In genomic region chr2:38914965-38915364, GRCm38 (mm10) we compare ENCODE assay signal across 22 mouse cellular contexts. TPM values are rescaled to one million over a fixed set of nuclear protein-coding genes. Genes with fewer than 3 reads are reported as not detected.
DNase-seq lines count a peak whose midpoint lies in the region; ATAC-seq lines count a peak whose summit lies in the region.
"Had no signal": no experiment of that assay in that cellular context is flagged by ENCODE, and none has a peak within 500 bp of the region (broad histone marks: within the 10 kb centered on the region; RNA-seq: fewer than 3 reads in every experiment).

No protein-coding gene starts in this region.

- WGBS in forebrain, embryonic 12.5 days = 4% methylated on average over 4 of the region's 4 CpGs
- 13% methylated on average over 4 of the region's 4 CpGs for WGBS in forebrain, embryonic 15.5 days
- 3% methylated on average over 4 of the region's 4 CpGs for WGBS in hindbrain, embryonic 12.5 days

- H3K4me1 ChIP-seq in forebrain, embryonic 12.5 days = peaks cover 8% of the 10 kb centered on the region
- H3K4me1 ChIP-seq in forebrain, embryonic 15.5 days = peaks cover 5% of the 10 kb centered on the region; the same call in 1 of the 2 replicates
- peaks cover 10% of the 10 kb centered on the region for H3K4me1 ChIP-seq in hindbrain, embryonic 12.5 days
- H3K4me1 ChIP-seq: lung, embryonic 15.5 days; stomach, embryonic 15.5 days had no signal

- H3K27me3 ChIP-seq in forebrain, embryonic 12.5 days = no peaks in the 10 kb centered on the region
- no peaks in the 10 kb centered on the region for H3K27me3 ChIP-seq in forebrain, embryonic 15.5 days
- no peaks in the 10 kb centered on the region for H3K27me3 ChIP-seq in hindbrain, embryonic 12.5 days
- H3K27me3 ChIP-seq: CH12.LX; limb, embryonic 12.5 days; liver, embryonic 13.5 days; lung, embryonic 15.5 days; stomach, embryonic 15.5 days had no signal

- DNase-seq in embryo, embryonic 11 days = peak; percentile 72
- DNase-seq in mesoderm, embryonic 11.5 days (ENCODE audit: low read depth, low spot score) = peak; percentile 57
- no peak for DNase-seq in heart, postnatal 4 days
- no peak for DNase-seq in right cerebral cortex, postnatal 36 days (ENCODE audit: low spot score in 2 of 2)
- DNase-seq: adrenal gland, adult 8-10 months; cerebellum, adult 11 months; gastrocnemius, postnatal 25 days; kidney, postnatal 10 days; liver, embryonic 13.5 days; midbrain, embryonic 14.5 days had no signal

- H3K9me3 ChIP-seq in forebrain, embryonic 12.5 days = no peaks in the 10 kb centered on the region
- H3K9me3 ChIP-seq in forebrain, embryonic 15.5 days = no peaks in the 10 kb centered on the region
- H3K9me3 ChIP-seq in hindbrain, embryonic 12.5 days (replicated peaks) = no peaks in the 10 kb centered on the region
- H3K9me3 ChIP-seq: limb, embryonic 12.5 days; liver, embryonic 13.5 days; lung, embryonic 15.5 days; stomach, embryonic 15.5 days had no signal

- no peaks in the 10 kb centered on the region for H3K36me3 ChIP-seq in forebrain, embryonic 12.5 days (replicated peaks)
- no peaks in the 10 kb centered on the region for H3K36me3 ChIP-seq in forebrain, embryonic 15.5 days
- no peaks in the 10 kb centered on the region for H3K36me3 ChIP-seq in hindbrain, embryonic 12.5 days
- H3K36me3 ChIP-seq: limb, embryonic 12.5 days; liver, embryonic 13.5 days; lung, embryonic 15.5 days; stomach, embryonic 15.5 days had no signal

- no peak overlapping the region for H3K27ac ChIP-seq in forebrain, embryonic 12.5 days
- H3K27ac ChIP-seq in forebrain, embryonic 15.5 days (replicated peaks) = no peak overlapping the region
- H3K27ac ChIP-seq in hindbrain, embryonic 12.5 days = no peak overlapping the region
- H3K27ac ChIP-seq: layer of hippocampus, adult 2 months; limb, embryonic 12.5 days; liver, embryonic 13.5 days; lung, embryonic 15.5 days; stomach, embryonic 15.5 days had no signal

- no peak overlapping the region for H3K4me2 ChIP-seq in forebrain, embryonic 12.5 days
- H3K4me2 ChIP-seq in forebrain, embryonic 15.5 days (replicated peaks) = no peak overlapping the region
- no peak overlapping the region for H3K4me2 ChIP-seq in hindbrain, embryonic 12.5 days (replicated peaks)
- H3K4me2 ChIP-seq: heart, embryonic 11.5 days; limb, embryonic 12.5 days; liver, embryonic 13.5 days; lung, embryonic 15.5 days; stomach, embryonic 15.5 days had no signal

- H3K9ac ChIP-seq in forebrain, embryonic 12.5 days = no peak overlapping the region
- no peak overlapping the region for H3K9ac ChIP-seq in forebrain, embryonic 15.5 days (replicated peaks)
- no peak overlapping the region for H3K9ac ChIP-seq in hindbrain, embryonic 12.5 days
- H3K9ac ChIP-seq: limb, embryonic 12.5 days; liver, embryonic 13.5 days; lung, embryonic 15.5 days; stomach, embryonic 15.5 days had no signal

- no peak overlapping the region for H3K4me3 ChIP-seq in forebrain, embryonic 12.5 days (replicated peaks)
- no peak overlapping the region for H3K4me3 ChIP-seq in forebrain, embryonic 15.5 days
- no peak overlapping the region for H3K4me3 ChIP-seq in hindbrain, embryonic 12.5 days
- H3K4me3 ChIP-seq: layer of hippocampus, adult 2 months; limb, embryonic 12.5 days; liver, embryonic 13.5 days; lung, embryonic 15.5 days; stomach, embryonic 15.5 days had no signal

- ATAC-seq in forebrain, embryonic 12.5 days (ENCODE audit: low FRiP score) = 0 out of 2 replicates have a peak, but pooled peaks have one; percentile 41
- ATAC-seq in forebrain, embryonic 15.5 days (replicated peaks) = no peak
- peak; percentile 78 for ATAC-seq in hindbrain, embryonic 12.5 days (ENCODE audit: low FRiP score)
- no peak for ATAC-seq in monocyte, adult 5-6 weeks (replicated peaks; ENCODE audit: insufficient number of reproducible peaks, low FRiP score, low TSS enrichment, poor library complexity, severe bottlenecking)
- ATAC-seq: intestine, postnatal 0 days had no signal

RNA-seq across cellular contexts. Expression of gene Nr6a1, which starts 12.5 kb away (rescaled TPM):
- 1.7 and 2.7 TPM in 2 replicates for polyA plus RNA-seq in forebrain, embryonic 12.5 days (2016; fragmentation: Nextera tagmentation; extraction: Ambion mirVana)
- 1.1 and 1.7 TPM in 2 replicates for polyA plus RNA-seq in forebrain, embryonic 15.5 days (2015; fragmentation: Nextera tagmentation; extraction: Ambion mirVana)
- 3.1 and 3.8 TPM in 2 replicates for polyA plus RNA-seq in hindbrain, embryonic 12.5 days (2016; fragmentation: Nextera tagmentation; extraction: Ambion mirVana)
- total RNA-seq in heart, postnatal 4 days (2021) = 1 to 10 TPM; 2.1 to 2.6 TPM
- total RNA-seq in monocyte, adult 5-6 weeks (2017) = 0.29 to 2.2 TPM (median 1.1 TPM) in 3 replicates

RNA-seq across cellular contexts. Expression of gene Olfml2a, which starts 16.8 kb away (rescaled TPM):
- 2.1 and 2.4 TPM in 2 replicates for polyA plus RNA-seq in forebrain, embryonic 12.5 days (2016; fragmentation: Nextera tagmentation; extraction: Ambion mirVana)
- polyA plus RNA-seq in forebrain, embryonic 15.5 days (2015; fragmentation: Nextera tagmentation; extraction: Ambion mirVana) = 1.7 and 1.8 TPM in 2 replicates
- polyA plus RNA-seq in hindbrain, embryonic 12.5 days (2016; fragmentation: Nextera tagmentation; extraction: Ambion mirVana) = 4.9 and 5.7 TPM in 2 replicates
- total RNA-seq in heart, postnatal 4 days (2021) = 10 to 100 TPM; 18.3 to 18.5 TPM
- total RNA-seq in monocyte, adult 5-6 weeks (2017) = not detected in 3 replicates
- total RNA-seq: common myeloid progenitor, adult 5-6 weeks had no signal

Comparison
In these comparisons a context has a peak if more than half of its experiments do, and no peak if none do; other contexts are left out.
1. ATAC-seq: peak in forebrain, embryonic 12.5 days (single experiment) and hindbrain, embryonic 12.5 days (single experiment); none in forebrain, embryonic 15.5 days (single experiment) and monocyte, adult 5-6 weeks (single experiment).
2. DNase-seq: peak in embryo, embryonic 11 days (single experiment) and mesoderm, embryonic 11.5 days (single experiment); none in heart, postnatal 4 days (single experiment) and right cerebral cortex, postnatal 36 days (0 of 2).